Mouse (Mus musculus) hindbrain, embryonic 15.5 days (tissue): ENCODE results near the gene Desi2. TPM values are rescaled to one million over a fixed set of nuclear protein-coding genes. Genes with fewer than 3 reads are reported as not detected.
"Not testable (repeated sequence)": the region's sequence is repeated elsewhere in the genome, so short reads cannot be mapped to it uniquely, and the experiment has no call there.

ENCODE experiments used
- ATAC-seq: fragments of 200-750 bp; cut with Nextera tagmentation; 2 replicates; pipeline ENCODE4 v1.8.0; 2017; ENCODE audit warnings: low read depth, moderate number of reproducible peaks, moderate TSS enrichment; ENCODE audit not compliant: low FRiP score
- H3K27ac ChIP-seq: fragments of 300-500 bp; sonication (generic); replicated peaks from 2 replicates; pipeline ENCODE4 v1.5.1; 2015; ENCODE audit warnings: mild to moderate bottlenecking, inconsistent platforms
- H3K27me3 ChIP-seq: fragments of 300-500 bp; sonication (generic); 2 replicates; pipeline ENCODE4 v1.6.1; 2015; ENCODE audit warnings: control low read depth, inconsistent platforms
- H3K36me3 ChIP-seq: fragments of 300-500 bp; sonication (generic); 2 replicates; pipeline ENCODE4 v1.6.1; 2015; ENCODE audit warnings: control low read depth, inconsistent platforms
- H3K4me1 ChIP-seq: fragments of 300-500 bp; sonication (generic); replicated peaks from 2 replicates; pipeline ENCODE4 v1.6.1; 2015; ENCODE audit warnings: control low read depth, inconsistent platforms
- H3K4me2 ChIP-seq: fragments of 300-500 bp; sonication (generic); 2 replicates; pipeline ENCODE4 v1.6.1; 2015; ENCODE audit warnings: moderate library complexity, mild to moderate bottlenecking, inconsistent platforms
- H3K4me3 ChIP-seq: fragments of 300-500 bp; sonication (generic); 2 replicates; pipeline ENCODE4 v1.5.1; 2015; ENCODE audit warnings: mild to moderate bottlenecking, inconsistent platforms
- H3K9ac ChIP-seq: fragments of 300-500 bp; sonication (generic); 2 replicates; pipeline ENCODE4 v1.6.1; 2015; ENCODE audit warnings: inconsistent platforms
- H3K9me3 ChIP-seq: fragments of 300-500 bp; sonication (generic); 2 replicates; pipeline ENCODE4 v1.6.1; 2016; ENCODE audit warnings: control low read depth, inconsistent platforms
- WGBS: fragments of 180-500 bp; shearing (Covaris S2); methylation state at CpG from one replicate; pipeline ENCODE4 v1.1.7; 2015; 5-methylcytosine and 5-hydroxymethylcytosine counted together
- polyA plus RNA-seq: library from polyadenylated mRNA; unstranded; fragments of >200 nt; fragmentation: Nextera tagmentation; extraction: Ambion mirVana; gene quantifications from 2 replicates; pipeline ENCODE4 v1.2.1, GENCODE M21; 2015

The Desi2 gene
- polyA plus RNA-seq, 1 experiment from 2014 or later, result 23.5 TPM

- H3K36me3 ChIP-seq, result no peaks in the 10 kb centered on the region
- H3K4me1 ChIP-seq, result no peaks in the 10 kb centered on the region
- ATAC-seq, result no peak
- no peaks in the 10 kb centered on the region for H3K27me3 ChIP-seq
- no peak overlapping the region for H3K4me3 ChIP-seq
- WGBS, result 80% methylated on average over 5 of the region's 5 CpGs
- H3K9ac ChIP-seq, result no peak overlapping the region
- no peak overlapping the region for H3K27ac ChIP-seq
- peaks cover 6% of the 10 kb centered on the region; the same call in 1 of the 2 replicates for H3K9me3 ChIP-seq
- no peak overlapping the region for H3K4me2 ChIP-seq
These were observed 32.2 kb downstream of the Desi2 start for GRCm38 (mm10) chr1:178219166-178220077.

GRCm38 (mm10) chr1:178228888-178229287 is 41.7 kb downstream of the Desi2 start:
- H3K4me3 ChIP-seq, H3K9ac ChIP-seq, H3K27ac ChIP-seq, H3K27me3 ChIP-seq, H3K4me2 ChIP-seq, ATAC-seq, H3K9me3 ChIP-seq, H3K4me1 ChIP-seq: not testable (repeated sequence)
- 97% methylated on average over 4 of the region's 4 CpGs for WGBS
- H3K36me3 ChIP-seq, result peaks cover 15% of the 10 kb centered on the region

- Histone ChIP-seq H3K9me3 (no peaks in the 10 kb centered on the region), H3K4me1 (no peaks in the 10 kb centered on the region), H3K4me2 (no peak overlapping the region), H3K27me3 (no peaks in the 10 kb centered on the region), H3K9ac (no peak overlapping the region), H3K27ac (no peak overlapping the region), H3K4me3 (no peak overlapping the region), H3K36me3 (peaks cover 5% of the 10 kb centered on the region; the same call in 1 of the 2 replicates)
- 96% methylated on average over 3 of the region's 3 CpGs for WGBS
- no peak for ATAC-seq
These were observed 46.9 kb downstream of the Desi2 start for GRCm38 (mm10) chr1:178234109-178234508.

- no peaks in the 10 kb centered on the region for H3K9me3 ChIP-seq
- H3K4me3 ChIP-seq, result no peak overlapping the region
- no peaks in the 10 kb centered on the region for H3K27me3 ChIP-seq
- no peaks in the 10 kb centered on the region for H3K4me1 ChIP-seq
- no peak overlapping the region for H3K27ac ChIP-seq
- no peak for ATAC-seq
- H3K4me2 ChIP-seq, result no peak overlapping the region
- WGBS, result 85% methylated on average over 2 of the region's 2 CpGs
- no peak overlapping the region for H3K9ac ChIP-seq
- peaks cover 11% of the 10 kb centered on the region; the same call in 1 of the 2 replicates for H3K36me3 ChIP-seq
These were observed 48.8 kb downstream of the Desi2 start for GRCm38 (mm10) chr1:178235919-178236466.

- Histone ChIP-seq H3K4me2 (no peak overlapping the region), H3K9ac (no peak overlapping the region), H3K27me3 (no peaks in the 10 kb centered on the region), H3K9me3 (no peaks in the 10 kb centered on the region), H3K4me1 (no peaks in the 10 kb centered on the region), H3K27ac (no peak overlapping the region), H3K36me3 (peaks cover 16% of the 10 kb centered on the region), H3K4me3 (no peak overlapping the region)
- no peak for ATAC-seq
- WGBS, result 92% methylated on average over 1 of the region's 1 CpGs
These were observed 51.5 kb downstream of the Desi2 start for GRCm38 (mm10) chr1:178238676-178239075.

GRCm38 (mm10) chr1:178241884-178242508 is 54.8 kb downstream of the Desi2 start:
- no peaks in the 10 kb centered on the region for H3K4me1 ChIP-seq
- no peak overlapping the region for H3K4me3 ChIP-seq
- no peaks in the 10 kb centered on the region for H3K9me3 ChIP-seq
- H3K9ac ChIP-seq, result no peak overlapping the region
- 94% methylated on average over 1 of the region's 1 CpGs for WGBS
- peaks cover 32% of the 10 kb centered on the region for H3K36me3 ChIP-seq
- H3K4me2 ChIP-seq, result no peak overlapping the region
- ATAC-seq, result no peak
- H3K27ac ChIP-seq, result no peak overlapping the region
- H3K27me3 ChIP-seq, result no peaks in the 10 kb centered on the region

GRCm38 (mm10) chr1:178248107-178248820 is 61.0 kb downstream of the Desi2 start:
- H3K4me1 ChIP-seq, result no peaks in the 10 kb centered on the region
- H3K36me3 ChIP-seq, result peaks cover 35% of the 10 kb centered on the region
- H3K4me2 ChIP-seq, result no peak overlapping the region
- H3K27ac ChIP-seq, result no peak overlapping the region
- no peak overlapping the region for H3K4me3 ChIP-seq
- H3K27me3 ChIP-seq, result no peaks in the 10 kb centered on the region
- H3K9ac ChIP-seq, result no peak overlapping the region
- WGBS, result 97% methylated on average over 1 of the region's 1 CpGs
- no peak for ATAC-seq
- no peaks in the 10 kb centered on the region for H3K9me3 ChIP-seq

- H3K9me3 ChIP-seq, result no peaks in the 10 kb centered on the region
- WGBS, result 84% methylated on average over 4 of the region's 4 CpGs
- no peaks in the 10 kb centered on the region for H3K4me1 ChIP-seq
- ATAC-seq, result no peak
- H3K9ac ChIP-seq, result no peak overlapping the region
- H3K27ac ChIP-seq, result no peak overlapping the region
- no peak overlapping the region for H3K4me3 ChIP-seq
- peaks cover 26% of the 10 kb centered on the region for H3K36me3 ChIP-seq
- no peak overlapping the region for H3K4me2 ChIP-seq
- no peaks in the 10 kb centered on the region for H3K27me3 ChIP-seq
These were observed 67.4 kb downstream of the Desi2 start for GRCm38 (mm10) chr1:178254598-178254997.

GRCm38 (mm10) chr1:178256351-178256750 is 69.1 kb downstream of the Desi2 start:
- Histone ChIP-seq H3K27me3 (no peaks in the 10 kb centered on the region), H3K9ac (no peak overlapping the region), H3K4me3 (no peak overlapping the region), H3K36me3 (peaks cover 10% of the 10 kb centered on the region), H3K4me1 (no peaks in the 10 kb centered on the region), H3K9me3 (no peaks in the 10 kb centered on the region), H3K4me2 (no peak overlapping the region), H3K27ac (no peak overlapping the region)
- WGBS, result 93% methylated on average over 4 of the region's 4 CpGs
- no peak for ATAC-seq

GRCm38 (mm10) chr1:178258821-178259220 is 71.6 kb downstream of the Desi2 start:
- 97% methylated on average over 2 of the region's 2 CpGs for WGBS

GRCm38 (mm10) chr1:178265381-178265780 is 78.2 kb downstream of the Desi2 start:
- H3K9ac ChIP-seq, H3K9me3 ChIP-seq, H3K27me3 ChIP-seq, H3K4me3 ChIP-seq, ATAC-seq, H3K4me1 ChIP-seq, H3K27ac ChIP-seq, H3K36me3 ChIP-seq, H3K4me2 ChIP-seq: not testable (repeated sequence)
- 92% methylated on average over 3 of the region's 3 CpGs for WGBS

More at GRCm38 (mm10) chr1:178258821-178259220, 71.6 kb downstream of the Desi2 start:
- H3K4me2 ChIP-seq, result no peak overlapping the region
- no peak for ATAC-seq
- H3K9me3 ChIP-seq, result no peaks in the 10 kb centered on the region
- no peak overlapping the region for H3K27ac ChIP-seq
- no peaks in the 10 kb centered on the region for H3K27me3 ChIP-seq
- H3K4me3 ChIP-seq, result no peak overlapping the region
- H3K36me3 ChIP-seq, result peaks cover 7% of the 10 kb centered on the region; the same call in 1 of the 2 replicates
- no peak overlapping the region for H3K9ac ChIP-seq
- no peaks in the 10 kb centered on the region for H3K4me1 ChIP-seq
